Mouse (Mus musculus) forebrain, embryonic 15.5 days (tissue): ENCODE results near the gene Rap1gds1. TPM values are rescaled to one million over a fixed set of nuclear protein-coding genes. Genes with fewer than 3 reads are reported as not detected.

ENCODE experiments used
- ATAC-seq: fragments of 200-750 bp; cut with Nextera tagmentation; replicated peaks from 2 replicates; pipeline ENCODE4 v1.8.0; 2017; ENCODE audit warnings: mild to moderate bottlenecking, moderate TSS enrichment, moderate library complexity
- H3K27ac ChIP-seq: fragments of 300-500 bp; sonication (generic); replicated peaks from 2 replicates; pipeline ENCODE4 v1.5.1; 2015; ENCODE audit warnings: mild to moderate bottlenecking, inconsistent platforms
- H3K27me3 ChIP-seq: fragments of 300-500 bp; sonication (generic); 2 replicates; pipeline ENCODE4 v1.6.1; 2015; ENCODE audit warnings: inconsistent platforms
- H3K36me3 ChIP-seq: fragments of 300-500 bp; sonication (generic); 2 replicates; pipeline ENCODE4 v1.6.1; 2015; ENCODE audit warnings: mild to moderate bottlenecking, inconsistent platforms
- H3K4me1 ChIP-seq: fragments of 300-500 bp; sonication (generic); 2 replicates; pipeline ENCODE4 v1.6.1; 2015; ENCODE audit warnings: inconsistent platforms
- H3K4me2 ChIP-seq: fragments of 300-500 bp; sonication (generic); replicated peaks from 2 replicates; pipeline ENCODE4 v1.6.1; 2015; ENCODE audit warnings: mild to moderate bottlenecking, inconsistent platforms
- H3K4me3 ChIP-seq: fragments of 300-500 bp; sonication (generic); 2 replicates; pipeline ENCODE4 v1.5.1; 2015; ENCODE audit warnings: mild to moderate bottlenecking, inconsistent platforms
- H3K9ac ChIP-seq: fragments of 300-500 bp; sonication (generic); replicated peaks from 2 replicates; pipeline ENCODE4 v1.6.1; 2015; ENCODE audit warnings: mild to moderate bottlenecking, inconsistent platforms
- H3K9me3 ChIP-seq: fragments of 300-500 bp; sonication (generic); 2 replicates; pipeline ENCODE4 v1.6.1; 2016; ENCODE audit warnings: inconsistent platforms
- WGBS: fragments of 180-500 bp; shearing (Covaris S2); methylation state at CpG from one replicate; pipeline ENCODE4 v1.1.7; 2015; ENCODE audit warnings: mixed read lengths; 5-methylcytosine and 5-hydroxymethylcytosine counted together
- polyA plus RNA-seq: library from polyadenylated mRNA; unstranded; fragments of >200 nt; fragmentation: Nextera tagmentation; extraction: Ambion mirVana; gene quantifications from 2 replicates; pipeline ENCODE4 v1.2.1, GENCODE M21; 2015

Rap1gds1 gene
- 60.0 and 62.5 TPM in 2 replicates for polyA plus RNA-seq

GRCm38 (mm10) chr3:139074484-139075211 is at the start of gene Rap1gds1:
TSS of gene Rap1gds1 (minus strand) at chr3:139075201.
- no peaks in the 10 kb centered on the region for H3K36me3 ChIP-seq
- ATAC-seq: peak; percentile 65
- no peaks in the 10 kb centered on the region for H3K9me3 ChIP-seq
- H3K27ac ChIP-seq: peak within 1 kb of the TSS; percentile 96
- under 1% methylated on average over 74 of the region's 97 CpGs for WGBS
- H3K4me2 ChIP-seq: peak within 1 kb of the TSS; percentile 90
- H3K4me3 ChIP-seq: peak within 1 kb of the TSS; percentile 69
- no peaks in the 10 kb centered on the region for H3K27me3 ChIP-seq
- peaks cover 5% of the 10 kb centered on the region for H3K4me1 ChIP-seq
- H3K9ac ChIP-seq: peak within 1 kb of the TSS; percentile 81

- Histone ChIP-seq H3K9me3 (no peaks in the 10 kb centered on the region), H3K9ac (no peak overlapping the region), H3K4me1 (peaks cover 11% of the 10 kb centered on the region), H3K36me3 (no peaks in the 10 kb centered on the region), H3K27ac (no peak overlapping the region), H3K4me2 (no peak overlapping the region), H3K27me3 (no peaks in the 10 kb centered on the region), H3K4me3 (no peak overlapping the region)
- no peak for ATAC-seq
Observed at GRCm38 (mm10) chr3:139118446-139118845, 43.4 kb upstream of the Rap1gds1 start.

- Histone ChIP-seq H3K27ac (0 out of 2 replicates have a peak overlapping the region, but pooled peaks have one; percentile 27), H3K9ac (no peak overlapping the region), H3K4me1 (peaks cover 11% of the 10 kb centered on the region), H3K9me3 (no peaks in the 10 kb centered on the region), H3K27me3 (no peaks in the 10 kb centered on the region), H3K36me3 (no peaks in the 10 kb centered on the region), H3K4me3 (no peak overlapping the region), H3K4me2 (no peak overlapping the region)
- 36% methylated on average over 9 of the region's 9 CpGs for WGBS
- peak; percentile 57; the same call in 1 of the 2 replicates for ATAC-seq
Observed at GRCm38 (mm10) chr3:139116733-139117337, 41.8 kb upstream of the Rap1gds1 start.

GRCm38 (mm10) chr3:139112335-139112973 is 37.5 kb upstream of the Rap1gds1 start:
- Histone ChIP-seq H3K4me3 (no peak overlapping the region), H3K27ac (no peak overlapping the region), H3K4me2 (no peak overlapping the region), H3K9me3 (no peaks in the 10 kb centered on the region), H3K9ac (no peak overlapping the region), H3K27me3 (no peaks in the 10 kb centered on the region), H3K4me1 (peaks cover 10% of the 10 kb centered on the region), H3K36me3 (no peaks in the 10 kb centered on the region)
- 84% methylated on average over 3 of the region's 3 CpGs for WGBS
- ATAC-seq: no peak

- Histone ChIP-seq H3K36me3 (no peaks in the 10 kb centered on the region), H3K27me3 (no peaks in the 10 kb centered on the region), H3K4me3 (no peak overlapping the region), H3K9ac (no peak overlapping the region), H3K4me1 (peaks cover 4% of the 10 kb centered on the region; the same call in 1 of the 2 replicates), H3K9me3 (no peaks in the 10 kb centered on the region), H3K4me2 (no peak overlapping the region), H3K27ac (no peak overlapping the region)
- 80% methylated on average over 2 of the region's 2 CpGs for WGBS
- no peak for ATAC-seq
Observed at GRCm38 (mm10) chr3:139111877-139112276, 36.9 kb upstream of the Rap1gds1 start.

GRCm38 (mm10) chr3:139108176-139108575 is 33.2 kb upstream of the Rap1gds1 start:
- no peaks in the 10 kb centered on the region for H3K36me3 ChIP-seq
- H3K27ac ChIP-seq: no peak overlapping the region
- no peak overlapping the region for H3K4me3 ChIP-seq
- H3K9me3 ChIP-seq: no peaks in the 10 kb centered on the region
- no peaks in the 10 kb centered on the region for H3K4me1 ChIP-seq
- no peak for ATAC-seq
- no peaks in the 10 kb centered on the region for H3K27me3 ChIP-seq
- H3K4me2 ChIP-seq: no peak overlapping the region
- WGBS: 92% methylated on average over 5 of the region's 5 CpGs
- H3K9ac ChIP-seq: no peak overlapping the region

- Histone ChIP-seq H3K9me3 (no peaks in the 10 kb centered on the region), H3K4me3 (no peak overlapping the region), H3K36me3 (no peaks in the 10 kb centered on the region), H3K4me2 (no peak overlapping the region), H3K9ac (no peak overlapping the region), H3K27me3 (no peaks in the 10 kb centered on the region), H3K4me1 (no peaks in the 10 kb centered on the region), H3K27ac (no peak overlapping the region)
- 78% methylated on average over 2 of the region's 2 CpGs for WGBS
- no peak for ATAC-seq
Observed at GRCm38 (mm10) chr3:139103914-139104313, 28.9 kb upstream of the Rap1gds1 start.

GRCm38 (mm10) chr3:139103346-139103745 is 28.3 kb upstream of the Rap1gds1 start:
- Histone ChIP-seq H3K27ac (no peak overlapping the region), H3K4me1 (no peaks in the 10 kb centered on the region), H3K9ac (no peak overlapping the region), H3K36me3 (no peaks in the 10 kb centered on the region), H3K4me3 (no peak overlapping the region), H3K9me3 (no peaks in the 10 kb centered on the region), H3K27me3 (no peaks in the 10 kb centered on the region), H3K4me2 (no peak overlapping the region)
- 79% methylated on average over 3 of the region's 3 CpGs for whole genome bisulfite sequencing
- ATAC-seq: no peak

- H3K27ac ChIP-seq: no peak overlapping the region
- H3K4me1 ChIP-seq: no peaks in the 10 kb centered on the region
- H3K9ac ChIP-seq: no peak overlapping the region
- 71% methylated on average over 1 of the region's 1 CpGs for WGBS
- H3K27me3 ChIP-seq: no peaks in the 10 kb centered on the region
- no peaks in the 10 kb centered on the region for H3K36me3 ChIP-seq
- no peak overlapping the region for H3K4me2 ChIP-seq
- no peak overlapping the region for H3K4me3 ChIP-seq
- H3K9me3 ChIP-seq: no peaks in the 10 kb centered on the region
- no peak for ATAC-seq
Observed at GRCm38 (mm10) chr3:139101941-139102340, 26.9 kb upstream of the Rap1gds1 start.

- no peaks in the 10 kb centered on the region for H3K9me3 ChIP-seq
- no peak overlapping the region for H3K4me2 ChIP-seq
- no peak overlapping the region for H3K9ac ChIP-seq
- no peak for ATAC-seq
- no peak overlapping the region for H3K4me3 ChIP-seq
- no peaks in the 10 kb centered on the region for H3K27me3 ChIP-seq
- WGBS: 95% methylated on average over 5 of the region's 5 CpGs
- no peaks in the 10 kb centered on the region for H3K36me3 ChIP-seq
- H3K4me1 ChIP-seq: no peaks in the 10 kb centered on the region
- no peak overlapping the region for H3K27ac ChIP-seq
Observed at GRCm38 (mm10) chr3:139099284-139099683, 24.3 kb upstream of the Rap1gds1 start.

GRCm38 (mm10) chr3:139095894-139096293 is 20.9 kb upstream of the Rap1gds1 start:
- Histone ChIP-seq H3K9ac (no peak overlapping the region), H3K9me3 (no peaks in the 10 kb centered on the region), H3K4me3 (no peak overlapping the region), H3K27ac (no peak overlapping the region), H3K27me3 (no peaks in the 10 kb centered on the region), H3K4me2 (no peak overlapping the region), H3K4me1 (no peaks in the 10 kb centered on the region), H3K36me3 (no peaks in the 10 kb centered on the region)
- no peak for ATAC-seq
- WGBS: 61% methylated on average over 7 of the region's 7 CpGs

- 85% methylated on average over 3 of the region's 3 CpGs for WGBS
- ATAC-seq: no peak
- Histone ChIP-seq H3K4me2 (no peak overlapping the region), H3K4me3 (no peak overlapping the region), H3K4me1 (no peaks in the 10 kb centered on the region), H3K27ac (no peak overlapping the region), H3K9ac (no peak overlapping the region), H3K27me3 (no peaks in the 10 kb centered on the region), H3K9me3 (peaks cover 4% of the 10 kb centered on the region; the same call in 1 of the 2 replicates), H3K36me3 (no peaks in the 10 kb centered on the region)
Observed at GRCm38 (mm10) chr3:139088526-139088925, 13.5 kb upstream of the Rap1gds1 start.
